Mouse (Mus musculus): ENCODE measurements around the gene Peg12. TPM values are rescaled to one million over a fixed set of nuclear protein-coding genes. Genes with fewer than 3 reads are reported as not detected.

Peg12 gene
- total RNA-seq, 1 experiment from 2014 or later = 4.5 TPM

Other genes starting within 250 kb of the Peg12 start
- gene Ndn, start 117.9 kb downstream of the Peg12 start, total RNA-seq (2017) = 0.19 TPM in 1 of 2 replicates, not detected in the other
- not detected in 2 replicates for gene Magel2, start 87.5 kb downstream of the Peg12 start, total RNA-seq (2017)
- 0.53 and 1.0 TPM in 2 replicates for gene Mkrn3, start 44.4 kb downstream of the Peg12 start, total RNA-seq (2017)

All from common myeloid progenitor, adult 5-6 weeks (primary cell).